Mouse (Mus musculus): ENCODE data around the gene Sec24b. TPM values are rescaled to one million over a fixed set of nuclear protein-coding genes. Genes with fewer than 3 reads are reported as not detected.

Gene Sec24b
- polyA plus RNA-seq, 1 experiment: 21.4 TPM

GRCm38 (mm10) chr3:130058488-130058887, 2.9 kb downstream of the Sec24b start:
- H3K36me3 ChIP-seq (ENCODE audit: control insufficient read depth, insufficient read depth): no peaks in the 10 kb centered on the region
- no peak overlapping the region for H3ac ChIP-seq (ENCODE audit: control insufficient read depth, insufficient read length)
- H3K4me2 ChIP-seq (ENCODE audit: low read depth): peak overlapping the region; percentile 87
- no peak for TF ChIP-seq POLR2AphosphoS2 (IDR thresholded peaks at IDR 0.05; ENCODE audit: insufficient read length, low read depth)
- no peak for TF ChIP-seq SRF (IDR thresholded peaks at IDR 0.05; ENCODE audit: control insufficient read depth, insufficient read length, low read depth)
- TF ChIP-seq MYOG (IDR thresholded peaks at IDR 0.05; ENCODE audit: control insufficient read depth in 1 of 3, insufficient read depth in 1 of 3, insufficient read length in 2 of 3, low read depth in 2 of 3): no peak
- no peak for TF ChIP-seq POLR2A (IDR thresholded peaks at IDR 0.05; ENCODE audit: insufficient read length, low read depth)
- no peak for TF ChIP-seq TCF3 (IDR thresholded peaks at IDR 0.05; ENCODE audit: insufficient read length, low read depth)
- TF ChIP-seq CEBPB (IDR thresholded peaks at IDR 0.05; ENCODE audit: insufficient read depth, poor library complexity, severe bottlenecking): no peak
- TF ChIP-seq MAX (IDR thresholded peaks at IDR 0.05; ENCODE audit: low read depth): no peak
- no peak for TF ChIP-seq E2F4 (IDR thresholded peaks at IDR 0.05; ENCODE audit: insufficient read depth)
- no peak for TF ChIP-seq REST (IDR thresholded peaks at IDR 0.05; ENCODE audit: insufficient read depth, insufficient read length)
- TF ChIP-seq MYOD1 (IDR thresholded peaks at IDR 0.05; ENCODE audit: control insufficient read depth in 1 of 3, insufficient read length in 2 of 3, low read depth in 2 of 3): no peak
- TF ChIP-seq USF1 (IDR thresholded peaks at IDR 0.05; ENCODE audit: low read depth): no peak
- TF ChIP-seq TCF12 (IDR thresholded peaks at IDR 0.05; ENCODE audit: insufficient read depth, poor library complexity, severe bottlenecking): no peak
- peaks cover 69% of the 10 kb centered on the region for H3K79me2 ChIP-seq (ENCODE audit: control insufficient read depth, insufficient read depth)
- no peaks in the 10 kb centered on the region for H3K27me3 ChIP-seq (ENCODE audit: control insufficient read depth, insufficient read depth, insufficient read length)
- peak overlapping the region; percentile 38 for H3K4me3 ChIP-seq

DNA sequence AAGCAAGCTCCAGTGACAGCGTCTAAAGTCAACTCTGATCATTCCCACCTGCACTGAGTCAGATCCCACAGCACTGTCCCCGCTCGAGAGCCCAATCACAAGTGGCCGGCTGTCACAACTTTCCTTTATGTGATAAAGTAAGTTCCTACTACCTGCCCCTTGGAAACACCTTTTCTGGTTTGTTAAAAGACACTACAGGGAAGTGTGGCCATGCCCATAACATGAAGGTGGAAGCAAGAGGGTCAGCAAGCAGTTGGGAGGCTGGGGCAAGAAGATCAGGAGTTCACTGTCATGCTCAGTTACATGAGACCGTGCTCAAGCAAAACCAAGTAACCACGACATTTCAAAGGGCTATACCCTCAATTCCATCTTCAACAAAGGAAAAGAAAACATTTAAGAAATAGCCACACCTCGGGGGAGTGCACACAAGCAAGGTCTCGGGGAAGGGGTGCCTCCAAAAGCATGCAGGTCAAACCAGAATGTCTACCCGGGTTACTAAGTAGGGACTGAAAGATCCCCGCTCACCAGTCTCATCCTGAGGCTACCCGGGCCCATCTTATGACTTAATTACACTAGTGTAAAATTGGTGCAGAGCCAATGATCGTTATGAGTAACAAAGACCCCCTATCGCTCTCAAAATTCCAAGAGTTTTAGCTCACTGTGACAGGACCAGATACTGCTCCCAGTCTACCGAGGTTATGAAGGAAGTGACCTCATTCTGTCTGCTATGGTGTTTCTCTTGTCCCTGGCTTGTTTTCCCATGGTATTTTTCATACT, 3.6 kb downstream of the Sec24b start:
- no peak overlapping the region for H3K4me3 ChIP-seq
- no peaks in the 10 kb centered on the region for H3K36me3 ChIP-seq (ENCODE audit: control insufficient read depth, insufficient read depth)
- TF ChIP-seq MAX (IDR thresholded peaks at IDR 0.05; ENCODE audit: low read depth) (no peak), TCF3 (IDR thresholded peaks at IDR 0.05; ENCODE audit: insufficient read length, low read depth) (no peak), E2F4 (IDR thresholded peaks at IDR 0.05; ENCODE audit: insufficient read depth) (no peak), USF1 (IDR thresholded peaks at IDR 0.05; ENCODE audit: low read depth) (no peak), CEBPB (IDR thresholded peaks at IDR 0.05; ENCODE audit: insufficient read depth, poor library complexity, severe bottlenecking) (no peak), POLR2A (IDR thresholded peaks at IDR 0.05; ENCODE audit: insufficient read length, low read depth) (no peak), TCF12 (IDR thresholded peaks at IDR 0.05; ENCODE audit: insufficient read depth, poor library complexity, severe bottlenecking) (no peak), REST (IDR thresholded peaks at IDR 0.05; ENCODE audit: insufficient read depth, insufficient read length) (no peak), MYOD1 (IDR thresholded peaks at IDR 0.05; ENCODE audit: control insufficient read depth in 1 of 3, insufficient read length in 2 of 3, low read depth in 2 of 3) (no peak), SRF (IDR thresholded peaks at IDR 0.05; ENCODE audit: control insufficient read depth, insufficient read length, low read depth) (no peak), POLR2AphosphoS2 (IDR thresholded peaks at IDR 0.05; ENCODE audit: insufficient read length, low read depth) (no peak), MYOG (IDR thresholded peaks at IDR 0.05; ENCODE audit: control insufficient read depth in 1 of 3, insufficient read depth in 1 of 3, insufficient read length in 2 of 3, low read depth in 2 of 3) (no peak)
- no peak overlapping the region for H3ac ChIP-seq (ENCODE audit: control insufficient read depth, insufficient read length)
- peak overlapping the region; percentile 87 for H3K4me2 ChIP-seq (ENCODE audit: low read depth)
- peaks cover 76% of the 10 kb centered on the region for H3K79me2 ChIP-seq (ENCODE audit: control insufficient read depth, insufficient read depth)
- H3K27me3 ChIP-seq (ENCODE audit: control insufficient read depth, insufficient read depth, insufficient read length): no peaks in the 10 kb centered on the region

- H3K4me2 ChIP-seq (ENCODE audit: low read depth): no peak overlapping the region
- no peak overlapping the region for H3ac ChIP-seq (ENCODE audit: control insufficient read depth, insufficient read length)
- H3K4me3 ChIP-seq: no peak overlapping the region
- TF ChIP-seq MAX (IDR thresholded peaks at IDR 0.05; ENCODE audit: low read depth): no peak
- TF ChIP-seq POLR2A (IDR thresholded peaks at IDR 0.05; ENCODE audit: insufficient read length, low read depth): no peak
- TF ChIP-seq CEBPB (IDR thresholded peaks at IDR 0.05; ENCODE audit: insufficient read depth, poor library complexity, severe bottlenecking): no peak
- TF ChIP-seq TCF3 (IDR thresholded peaks at IDR 0.05; ENCODE audit: insufficient read length, low read depth): no peak
- no peak for TF ChIP-seq USF1 (IDR thresholded peaks at IDR 0.05; ENCODE audit: low read depth)
- TF ChIP-seq MYOD1 (IDR thresholded peaks at IDR 0.05; ENCODE audit: control insufficient read depth in 1 of 3, insufficient read length in 2 of 3, low read depth in 2 of 3): no peak
- no peak for TF ChIP-seq POLR2AphosphoS2 (IDR thresholded peaks at IDR 0.05; ENCODE audit: insufficient read length, low read depth)
- TF ChIP-seq E2F4 (IDR thresholded peaks at IDR 0.05; ENCODE audit: insufficient read depth): no peak
- TF ChIP-seq MYOG (IDR thresholded peaks at IDR 0.05; ENCODE audit: control insufficient read depth in 1 of 3, insufficient read depth in 1 of 3, insufficient read length in 2 of 3, low read depth in 2 of 3): no peak
- TF ChIP-seq REST (IDR thresholded peaks at IDR 0.05; ENCODE audit: insufficient read depth, insufficient read length): no peak
- TF ChIP-seq TCF12 (IDR thresholded peaks at IDR 0.05; ENCODE audit: insufficient read depth, poor library complexity, severe bottlenecking): no peak
- no peak for TF ChIP-seq SRF (IDR thresholded peaks at IDR 0.05; ENCODE audit: control insufficient read depth, insufficient read length, low read depth)
- no peaks in the 10 kb centered on the region for H3K27me3 ChIP-seq (ENCODE audit: control insufficient read depth, insufficient read depth, insufficient read length)
- H3K36me3 ChIP-seq (ENCODE audit: control insufficient read depth, insufficient read depth): no peaks in the 10 kb centered on the region
- H3K79me2 ChIP-seq (ENCODE audit: control insufficient read depth, insufficient read depth): peaks cover 92% of the 10 kb centered on the region
Observed at GRCm38 (mm10) chr3:130055416-130056385, 5.7 kb downstream of the Sec24b start.

DNA sequence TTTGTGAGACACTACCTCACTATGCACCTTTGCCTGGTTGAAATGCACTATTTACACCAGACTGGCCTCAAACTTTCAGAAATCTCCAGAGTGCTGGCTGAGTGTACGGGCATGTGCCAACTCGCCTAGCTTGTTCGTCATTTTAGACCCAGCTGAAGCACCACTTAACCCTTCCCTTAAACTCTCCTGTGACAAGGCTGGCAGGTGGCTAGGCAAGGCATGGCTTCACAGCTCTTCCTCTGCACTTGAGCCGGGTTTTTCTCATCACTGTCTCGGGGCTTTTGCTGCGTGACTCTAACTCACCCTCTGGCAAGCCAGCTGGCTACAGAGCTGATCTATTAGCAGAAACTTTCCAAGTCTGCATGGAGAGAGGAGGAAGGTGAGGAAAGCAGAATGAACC, 6.8 kb downstream of the Sec24b start:
- H3ac ChIP-seq (ENCODE audit: control insufficient read depth, insufficient read length): no peak overlapping the region
- TF ChIP-seq MAX (IDR thresholded peaks at IDR 0.05; ENCODE audit: low read depth) (no peak), MYOG (IDR thresholded peaks at IDR 0.05; ENCODE audit: control insufficient read depth in 1 of 3, insufficient read depth in 1 of 3, insufficient read length in 2 of 3, low read depth in 2 of 3) (no peak), POLR2A (IDR thresholded peaks at IDR 0.05; ENCODE audit: insufficient read length, low read depth) (no peak), POLR2AphosphoS2 (IDR thresholded peaks at IDR 0.05; ENCODE audit: insufficient read length, low read depth) (no peak), SRF (IDR thresholded peaks at IDR 0.05; ENCODE audit: control insufficient read depth, insufficient read length, low read depth) (no peak), USF1 (IDR thresholded peaks at IDR 0.05; ENCODE audit: low read depth) (no peak), TCF3 (IDR thresholded peaks at IDR 0.05; ENCODE audit: insufficient read length, low read depth) (no peak), CEBPB (IDR thresholded peaks at IDR 0.05; ENCODE audit: insufficient read depth, poor library complexity, severe bottlenecking) (no peak), MYOD1 (IDR thresholded peaks at IDR 0.05; ENCODE audit: control insufficient read depth in 1 of 3, insufficient read length in 2 of 3, low read depth in 2 of 3) (no peak), TCF12 (IDR thresholded peaks at IDR 0.05; ENCODE audit: insufficient read depth, poor library complexity, severe bottlenecking) (no peak), REST (IDR thresholded peaks at IDR 0.05; ENCODE audit: insufficient read depth, insufficient read length) (no peak), E2F4 (IDR thresholded peaks at IDR 0.05; ENCODE audit: insufficient read depth) (no peak)
- H3K36me3 ChIP-seq (ENCODE audit: control insufficient read depth, insufficient read depth): peaks cover 9% of the 10 kb centered on the region
- no peaks in the 10 kb centered on the region for H3K27me3 ChIP-seq (ENCODE audit: control insufficient read depth, insufficient read depth, insufficient read length)
- H3K79me2 ChIP-seq (ENCODE audit: control insufficient read depth, insufficient read depth): peaks cover 99% of the 10 kb centered on the region
- H3K4me3 ChIP-seq: no peak overlapping the region
- H3K4me2 ChIP-seq (ENCODE audit: low read depth): no peak overlapping the region
